ENCODE assay signal across 8 mouse cellular contexts in genomic region chr9:106886828-106887702, GRCm38 (mm10). TPM values are rescaled to one million over a fixed set of nuclear protein-coding genes. Genes with fewer than 3 reads are reported as not detected.
DNase-seq lines count a peak whose midpoint lies in the region; ATAC-seq lines count a peak whose summit lies in the region.

Rbm15b (minus strand) TSS chr9:106887428.

- intact Hi-C loops in heart, postnatal 14 days (cut with DNase I): loop anchor here (2.0 to 5.0 kb wide), 2 partner anchors 64 to 200 kb away; partner anchors contain the start of gene Tex264

- peak within 1 kb of the TSS; percentile 99 for H3K9ac ChIP-seq in forebrain, embryonic 14.5 days (ENCODE audit: low read length)
- H3K9ac ChIP-seq in neural tube, embryonic 15.5 days (replicated peaks): peak within 1 kb of the TSS; percentile 91

- H3K4me2 ChIP-seq in forebrain, embryonic 14.5 days (ENCODE audit: low read length): peak within 1 kb of the TSS; percentile 99
- H3K4me2 ChIP-seq in neural tube, embryonic 15.5 days: peak within 1 kb of the TSS; percentile 89

- peaks cover 63% of the 10 kb centered on the region for H3K36me3 ChIP-seq in forebrain, embryonic 14.5 days (ENCODE audit: control insufficient read depth, insufficient read depth, low read length)
- H3K36me3 ChIP-seq in neural tube, embryonic 15.5 days: peaks cover 48% of the 10 kb centered on the region

- 3% methylated on average over 70 of the region's 101 CpGs for WGBS in forebrain, embryonic 14.5 days
- WGBS in neural tube, embryonic 15.5 days: 3% methylated on average over 91 of the region's 101 CpGs

- H3K4me1 ChIP-seq in forebrain, embryonic 14.5 days (ENCODE audit: control insufficient read depth, insufficient read depth, low read length): peaks cover 37% of the 10 kb centered on the region
- H3K4me1 ChIP-seq in neural tube, embryonic 15.5 days: peaks cover 80% of the 10 kb centered on the region

- peak within 1 kb of the TSS; percentile 98 for H3K4me3 ChIP-seq in forebrain, embryonic 14.5 days (ENCODE audit: low read depth, low read length)
- peak within 1 kb of the TSS; percentile 92 for H3K4me3 ChIP-seq in neural tube, embryonic 15.5 days (replicated peaks)

- no peaks in the 10 kb centered on the region for H3K9me3 ChIP-seq in forebrain, embryonic 14.5 days (replicated peaks; ENCODE audit: control insufficient read depth, low read length)
- H3K9me3 ChIP-seq in neural tube, embryonic 15.5 days (replicated peaks): no peaks in the 10 kb centered on the region

- peak; percentile 98 for DNase-seq in ES-CJ7 (ENCODE audit: low read depth, low spot score)
- peak; percentile 98 for DNase-seq in cerebellum, adult 11 months
- peak; percentile 99 for DNase-seq in forebrain, embryonic 14.5 days (ENCODE audit: low spot score)
- peak; percentile 98 to 99 for DNase-seq in heart, postnatal 14 days
- peak; percentile 99 for DNase-seq in layer of hippocampus, adult 11-12 months (ENCODE audit: low spot score)
- DNase-seq in lung, adult 18-20 months: peak; percentile 98
- peak; percentile 97 for DNase-seq in testis, postnatal 14 days (ENCODE audit: low spot score)

- peak; percentile 77 for ATAC-seq in forebrain, embryonic 14.5 days
- peak; percentile 72 for ATAC-seq in neural tube, embryonic 15.5 days (ENCODE audit: low FRiP score)

- H3K27ac ChIP-seq in forebrain, embryonic 14.5 days (ENCODE audit: low read depth, low read length): peak within 1 kb of the TSS; percentile 95
- H3K27ac ChIP-seq in neural tube, embryonic 15.5 days (replicated peaks): peak within 1 kb of the TSS; percentile 87

- H3K27me3 ChIP-seq in forebrain, embryonic 14.5 days (replicated peaks; ENCODE audit: control insufficient read depth, insufficient read depth, low read length): no peaks in the 10 kb centered on the region
- H3K27me3 ChIP-seq in neural tube, embryonic 15.5 days (replicated peaks): no peaks in the 10 kb centered on the region

RNA-seq across cellular contexts. Expression of gene Rbm15b, which starts in this region (rescaled TPM):
- 22.9 and 24.8 TPM in 2 replicates for polyA plus RNA-seq in forebrain, embryonic 14.5 days (2014; fragmentation: Nextera tagmentation; extraction: Ambion mirVana)
- total RNA-seq in heart, postnatal 14 days (2021): 10 to 100 TPM; 14.3 to 16.3 TPM
- 10.9 and 13.5 TPM in 2 replicates for polyA plus RNA-seq in neural tube, embryonic 15.5 days (2015; fragmentation: Nextera tagmentation; extraction: Ambion mirVana)

Comparison
In these comparisons a context has a peak if more than half of its experiments do, and no peak if none do; other contexts are left out.
1. Peak in every context shown above with its lines: DNase-seq, ATAC-seq, H3K4me3 ChIP-seq and H3K27ac ChIP-seq.